In genomic region chr17:35701978-35702461, GRCm38 (mm10) we compare ENCODE assay signal across 9 mouse cellular contexts. TPM values are rescaled to one million over a fixed set of nuclear protein-coding genes. Genes with fewer than 3 reads are reported as not detected.
DNase-seq lines count a peak whose midpoint lies in the region; ATAC-seq and TF ChIP-seq lines count a peak whose summit lies in the region.
"Had no signal": no experiment of that assay in that cellular context is flagged by ENCODE, and none has a peak within 500 bp of the region (broad histone marks: within the 10 kb centered on the region; RNA-seq: fewer than 3 reads in every experiment).

No protein-coding gene starts in this region.

- in situ Hi-C loops in Patski (cut with MboI; ENCODE audit: low pct_unique_long_range_greater_than_20kb): no loop called here

- no peak for TF ChIP-seq EP300 in heart, adult 2 months (IDR thresholded peaks at IDR 0.05; ENCODE audit: insufficient read depth, low read depth, low read length)

- H3K9me3 ChIP-seq in lung, embryonic 15.5 days: no peaks in the 10 kb centered on the region
- H3K9me3 ChIP-seq in stomach, embryonic 15.5 days: no peaks in the 10 kb centered on the region

- no peaks in the 10 kb centered on the region for H3K79me2 ChIP-seq in heart, adult 2 months (replicated peaks; ENCODE audit: control insufficient read depth, insufficient read depth, low read length)

- no peaks in the 10 kb centered on the region for H3K27me3 ChIP-seq in Patski
- H3K27me3 ChIP-seq in heart, adult 2 months (ENCODE audit: control insufficient read depth, insufficient read depth, low read length): 0 out of 2 replicates have a peak, but pooled peaks cover 1% of the 10 kb centered on the region
- no peaks in the 10 kb centered on the region for H3K27me3 ChIP-seq in lung, embryonic 15.5 days
- no peaks in the 10 kb centered on the region for H3K27me3 ChIP-seq in stomach, embryonic 15.5 days (replicated peaks)

- no peak for TF ChIP-seq POLR2A in heart, adult 2 months (IDR thresholded peaks at IDR 0.05; ENCODE audit: insufficient read depth, low read depth, low read length)

- H3K4me1 ChIP-seq in heart, adult 2 months (ENCODE audit: control insufficient read depth, insufficient read depth, low read length): peaks cover 8% of the 10 kb centered on the region; the same call in 1 of the 2 replicates
- H3K4me1 ChIP-seq in lung, embryonic 15.5 days: peaks cover 74% of the 10 kb centered on the region
- peaks cover 64% of the 10 kb centered on the region for H3K4me1 ChIP-seq in stomach, embryonic 15.5 days

- intact Hi-C loops in heart, adult 2 months (cut with DNase I): no loop called here

- POLR2A ChIA-PET in Patski (lab: Charles Lee): interaction anchor here (0.6 to 5.0 kb wide), 9 partner anchors 9 to 137 kb away, joined by 3 to 22 read pairs (median 3); partner anchors contain the start of genes Flot1 and Ier3

- ATAC-seq in Patski: peak; percentile 3
- ATAC-seq in lung, embryonic 15.5 days (ENCODE audit: borderline replicate concordance, extremely low read depth, low FRiP score, low TSS enrichment): peak; percentile 27; the same call in 1 of the 2 replicates
- peak; percentile 16; the same call in 1 of the 2 replicates for ATAC-seq in stomach, embryonic 15.5 days (ENCODE audit: insufficient read depth, low FRiP score, low read depth)

- 12% methylated on average over 16 of the region's 16 CpGs for WGBS in heart, adult 2 months
- WGBS in lung, embryonic 15.5 days: 3% methylated on average over 16 of the region's 16 CpGs
- WGBS in stomach, embryonic 15.5 days: 4% methylated on average over 16 of the region's 16 CpGs

- peak overlapping the region; percentile 92 for H3K27ac ChIP-seq in heart, adult 2 months
- peak overlapping the region; percentile 98 for H3K27ac ChIP-seq in lung, embryonic 15.5 days
- peak overlapping the region; percentile 99 for H3K27ac ChIP-seq in stomach, embryonic 15.5 days

- DNase-seq in Patski (ENCODE audit: low read depth, low spot score): no peak
- peak; percentile 71 for DNase-seq in cerebellum, adult 9-10 months
- DNase-seq in heart, adult 2 months: peak; percentile 56 to 57
- DNase-seq in kidney, adult 8-10 months: peak; percentile 86 to 87
- no peak for DNase-seq in left cerebral cortex, adult 11 months (ENCODE audit: low spot score)
- no peak for DNase-seq in thymus, postnatal 25 days

- H3K4me3 ChIP-seq in heart, adult 2 months: peak overlapping the region; percentile 23; the same call in 1 of the 2 replicates
- peak overlapping the region; percentile 62 for H3K4me3 ChIP-seq in lung, embryonic 15.5 days
- H3K4me3 ChIP-seq in stomach, embryonic 15.5 days (replicated peaks): peak overlapping the region; percentile 66

- peak overlapping the region; percentile 13; the same call in 1 of the 2 replicates for H3K9ac ChIP-seq in heart, adult 2 months (ENCODE audit: low read depth, low read length)
- peak overlapping the region; percentile 77 for H3K9ac ChIP-seq in lung, embryonic 15.5 days
- H3K9ac ChIP-seq in stomach, embryonic 15.5 days: peak overlapping the region; percentile 71

- TF ChIP-seq CTCF in Patski (IDR thresholded peaks at IDR 0.05): no peak
- no peak for TF ChIP-seq CTCF in heart, adult 2 months (IDR thresholded peaks at IDR 0.05)

- H3K36me3 ChIP-seq in heart, adult 2 months (ENCODE audit: control insufficient read depth, insufficient read depth, low read length): no peaks in the 10 kb centered on the region; the same call in none of the 2 replicates
- H3K36me3 ChIP-seq in lung, embryonic 15.5 days: no peaks in the 10 kb centered on the region
- H3K36me3 ChIP-seq in stomach, embryonic 15.5 days: no peaks in the 10 kb centered on the region

- peak overlapping the region; percentile 88 for H3K4me2 ChIP-seq in lung, embryonic 15.5 days
- H3K4me2 ChIP-seq in stomach, embryonic 15.5 days: peak overlapping the region; percentile 81

- CTCF ChIA-PET in Patski (lab: Charles Lee): interaction anchor here (1.1 to 3.6 kb wide), 6 partner anchors 19 to 67 kb away, joined by 7 to 12 read pairs (median 10); no protein-coding TSS in a partner anchor

RNA-seq across cellular contexts. Expression of gene Ddr1, which starts 2.4 kb away (rescaled TPM):
- polyA plus RNA-seq in Patski (2021): 230 TPM
- total RNA-seq in heart, adult 2 months (2021): 10 to 100 TPM; 25.9 to 30.6 TPM
- 24.4 and 27.6 TPM in 2 replicates for polyA plus RNA-seq in heart, adult 2 months (2012; rRNA removed)
- polyA plus RNA-seq in lung, embryonic 15.5 days (2015; fragmentation: Nextera tagmentation; extraction: Ambion mirVana): 46.8 and 51.9 TPM in 2 replicates
- polyA plus RNA-seq in stomach, embryonic 15.5 days (2015; fragmentation: Nextera tagmentation; extraction: Ambion mirVana): 74.0 and 78.4 TPM in 2 replicates
- total RNA-seq: common myeloid progenitor, adult 5-6 weeks had no signal

RNA-seq across cellular contexts. Expression of gene Gtf2h4, which starts 28.5 kb away (rescaled TPM):
- polyA plus RNA-seq in Patski (2021): 30.5 TPM
- total RNA-seq in heart, adult 2 months (2021): 10 to 100 TPM; 15.0 to 20.6 TPM
- 19.2 and 21.0 TPM in 2 replicates for polyA plus RNA-seq in heart, adult 2 months (2012; rRNA removed)
- polyA plus RNA-seq in lung, embryonic 15.5 days (2015; fragmentation: Nextera tagmentation; extraction: Ambion mirVana): 48.8 and 49.9 TPM in 2 replicates
- 36.3 and 39.9 TPM in 2 replicates for polyA plus RNA-seq in stomach, embryonic 15.5 days (2015; fragmentation: Nextera tagmentation; extraction: Ambion mirVana)

RNA-seq across cellular contexts. Expression of gene Vars2, which starts 34.6 kb away (rescaled TPM):
- 34.4 TPM for polyA plus RNA-seq in Patski (2021)
- 10 to 100 TPM; 26.6 to 28.3 TPM for total RNA-seq in heart, adult 2 months (2021)
- 19.3 and 20.3 TPM in 2 replicates for polyA plus RNA-seq in heart, adult 2 months (2012; rRNA removed)
- polyA plus RNA-seq in lung, embryonic 15.5 days (2015; fragmentation: Nextera tagmentation; extraction: Ambion mirVana): 20.7 and 22.4 TPM in 2 replicates
- 18.6 and 21.5 TPM in 2 replicates for polyA plus RNA-seq in stomach, embryonic 15.5 days (2015; fragmentation: Nextera tagmentation; extraction: Ambion mirVana)

RNA-seq across cellular contexts. Expression of gene Mucl3, which starts 58.5 kb away (rescaled TPM):
- not detected for polyA plus RNA-seq in Patski (2021)
- total RNA-seq in heart, adult 2 months (2021): not detected
- not detected in 2 replicates for polyA plus RNA-seq in heart, adult 2 months (2012; rRNA removed)
- 1.2 and 1.3 TPM in 2 replicates for polyA plus RNA-seq in lung, embryonic 15.5 days (2015; fragmentation: Nextera tagmentation; extraction: Ambion mirVana)
- polyA plus RNA-seq in stomach, embryonic 15.5 days (2015; fragmentation: Nextera tagmentation; extraction: Ambion mirVana): 19.5 and 29.5 TPM in 2 replicates
- total RNA-seq: common myeloid progenitor, adult 5-6 weeks had no signal

Comparison
In these comparisons a context has a peak if more than half of its experiments do, and no peak if none do; other contexts are left out.
1. DNase-seq: peak in cerebellum, adult 9-10 months (single experiment), heart, adult 2 months (2 of 2) and kidney, adult 8-10 months (2 of 2); none in Patski (single experiment), left cerebral cortex, adult 11 months (single experiment) and thymus, postnatal 25 days (single experiment).
2. H3K9ac ChIP-seq: peak in every context shown above with its lines; median percentile 77 in lung, embryonic 15.5 days; 71 in stomach, embryonic 15.5 days; 13 in heart, adult 2 months.
3. Peak in every context shown above with its lines, with median percentiles within 50 percentile points of each other: ATAC-seq, H3K27ac ChIP-seq and H3K4me3 ChIP-seq.